Comparison of ENCODE assay signal across 10 mouse cellular contexts in the genomic region with DNA sequence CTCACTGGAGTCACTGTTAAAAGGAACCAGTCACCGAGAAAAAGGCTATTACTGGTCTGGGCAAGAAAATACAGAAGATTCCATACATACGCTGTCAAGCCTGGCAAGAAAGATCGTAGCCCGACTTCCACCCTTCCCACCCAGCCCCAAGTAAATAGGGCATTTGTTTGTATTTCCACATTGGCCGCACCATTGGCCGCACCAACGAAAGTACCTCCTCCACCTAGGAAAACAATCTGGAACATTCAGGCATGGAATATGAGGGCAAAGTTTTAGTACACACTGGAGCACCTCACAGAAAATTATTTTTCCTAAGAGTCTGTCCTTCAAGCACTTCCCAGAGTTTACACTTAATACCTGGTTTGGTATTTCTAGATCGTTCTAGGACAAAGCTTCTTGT. TPM values are rescaled to one million over a fixed set of nuclear protein-coding genes. Genes with fewer than 3 reads are reported as not detected.
DNase-seq lines count a peak whose midpoint lies in the region; ATAC-seq and TF ChIP-seq lines count a peak whose summit lies in the region.
"Had no signal": no experiment of that assay in that cellular context is flagged by ENCODE, and none has a peak within 500 bp of the region (broad histone marks: within the 10 kb centered on the region; RNA-seq: fewer than 3 reads in every experiment).

No protein-coding gene starts in this region.

- H3K4me1 ChIP-seq in liver, adult 2 months (ENCODE audit: control insufficient read depth, insufficient read depth, low read length), result peaks cover 24% of the 10 kb centered on the region
- H3K4me1 ChIP-seq in forebrain, postnatal 0 days (ENCODE audit: insufficient read depth), result peaks cover 4% of the 10 kb centered on the region; the same call in 1 of the 2 replicates
- 0 out of 2 replicates have a peak, but pooled peaks cover 5% of the 10 kb centered on the region for H3K4me1 ChIP-seq in limb, embryonic 15.5 days
- H3K4me1 ChIP-seq in neural tube, embryonic 15.5 days, result peaks cover 10% of the 10 kb centered on the region; the same call in 1 of the 2 replicates

- H3K27ac ChIP-seq in liver, adult 2 months (replicated peaks; ENCODE audit: insufficient read depth, low read depth, low read length), result peak overlapping the region; percentile 93
- no peak overlapping the region for H3K27ac ChIP-seq in forebrain, postnatal 0 days (ENCODE audit: low read depth, low read length)
- 0 out of 2 replicates have a peak overlapping the region, but pooled peaks have one; percentile 8 for H3K27ac ChIP-seq in limb, embryonic 15.5 days
- no peak overlapping the region for H3K27ac ChIP-seq in neural tube, embryonic 15.5 days (replicated peaks)

- H3K4me3 ChIP-seq in liver, adult 2 months (ENCODE audit: insufficient read depth, low read depth, low read length), result peak overlapping the region; percentile 96
- H3K4me3 ChIP-seq in forebrain, postnatal 0 days (ENCODE audit: low read depth, low read length), result peak overlapping the region; percentile 62; the same call in 1 of the 2 replicates
- peak overlapping the region; percentile 75 for H3K4me3 ChIP-seq in limb, embryonic 15.5 days
- H3K4me3 ChIP-seq in neural tube, embryonic 15.5 days (replicated peaks), result peak overlapping the region; percentile 88

- intact Hi-C loops in left cerebral cortex, postnatal 4 days (cut with DNase I), result no loop called here

- ATAC-seq in forebrain, postnatal 0 days, result no peak
- no peak for ATAC-seq in limb, embryonic 15.5 days (ENCODE audit: insufficient number of reproducible peaks, low FRiP score, low TSS enrichment, low read depth)
- ATAC-seq in neural tube, embryonic 15.5 days (ENCODE audit: low FRiP score), result no peak

- no peak for TF ChIP-seq CTCF in liver, adult 2 months (IDR thresholded peaks at IDR 0.05; ENCODE audit: low read depth, low read length)
- no peak for TF ChIP-seq CTCF in forebrain, postnatal 0 days (IDR thresholded peaks at IDR 0.05; ENCODE audit: low read depth)

- WGBS in liver, adult 2 months, result 13% methylated on average over 8 of the region's 8 CpGs
- 37% methylated on average over 8 of the region's 8 CpGs for WGBS in forebrain, postnatal 0 days
- WGBS in limb, embryonic 15.5 days, result 41% methylated on average over 8 of the region's 8 CpGs
- 49% methylated on average over 8 of the region's 8 CpGs for WGBS in neural tube, embryonic 15.5 days

- no peaks in the 10 kb centered on the region for H3K9me3 ChIP-seq in forebrain, postnatal 0 days (ENCODE audit: low read length)
- H3K9me3 ChIP-seq in limb, embryonic 15.5 days, result no peaks in the 10 kb centered on the region
- no peaks in the 10 kb centered on the region for H3K9me3 ChIP-seq in neural tube, embryonic 15.5 days (replicated peaks)

- peak; percentile 96 for DNase-seq in liver, adult 2 months (ENCODE audit: extremely low read depth, low read depth, low spot score)
- no peak for DNase-seq in liver
- no peak for DNase-seq in forebrain, postnatal 0 days
- DNase-seq in left cerebral cortex, postnatal 4 days, result no peak
- no peak for DNase-seq in urinary bladder, postnatal 10 days (ENCODE audit: low spot score)
- DNase-seq: kidney, adult 8-10 months; thymus, postnatal 14 days had no signal

- H3K36me3 ChIP-seq in liver, adult 2 months (ENCODE audit: control insufficient read depth, insufficient read depth, low read length), result no peaks in the 10 kb centered on the region
- no peaks in the 10 kb centered on the region for H3K36me3 ChIP-seq in forebrain, postnatal 0 days (ENCODE audit: insufficient read depth)
- H3K36me3 ChIP-seq in limb, embryonic 15.5 days, result no peaks in the 10 kb centered on the region
- H3K36me3 ChIP-seq in neural tube, embryonic 15.5 days, result no peaks in the 10 kb centered on the region

- no peaks in the 10 kb centered on the region for H3K27me3 ChIP-seq in liver, adult 2 months (ENCODE audit: control insufficient read depth, insufficient read depth, low read length)
- H3K27me3 ChIP-seq in forebrain, postnatal 0 days (ENCODE audit: insufficient read depth, low read length), result peaks cover 14% of the 10 kb centered on the region
- peaks cover 13% of the 10 kb centered on the region for H3K27me3 ChIP-seq in limb, embryonic 15.5 days
- peaks cover 12% of the 10 kb centered on the region; the same call in 1 of the 2 replicates for H3K27me3 ChIP-seq in neural tube, embryonic 15.5 days (replicated peaks)
- H3K27me3 ChIP-seq: Patski had no signal

- H3K4me2 ChIP-seq in forebrain, postnatal 0 days (ENCODE audit: low read depth), result no peak overlapping the region
- H3K4me2 ChIP-seq in limb, embryonic 15.5 days, result peak overlapping the region; percentile 86
- peak overlapping the region; percentile 96 for H3K4me2 ChIP-seq in neural tube, embryonic 15.5 days

- H3K9ac ChIP-seq in liver, adult 2 months (ENCODE audit: low read depth, low read length), result no peak overlapping the region
- H3K9ac ChIP-seq in forebrain, postnatal 0 days, result no peak overlapping the region
- H3K9ac ChIP-seq in limb, embryonic 15.5 days, result no peak overlapping the region
- no peak overlapping the region for H3K9ac ChIP-seq in neural tube, embryonic 15.5 days (replicated peaks)

- H3K79me2 ChIP-seq in liver, adult 2 months (ENCODE audit: control insufficient read depth, insufficient read depth, low read length), result peaks cover 26% of the 10 kb centered on the region; the same call in 1 of the 2 replicates

- no peak for TF ChIP-seq POLR2A in liver, adult 2 months (IDR thresholded peaks at IDR 0.05; ENCODE audit: extremely low read depth, insufficient read depth, low read length)

RNA-seq across cellular contexts. Expression of a gene that starts 1.1 kb away (rescaled TPM):
- total RNA-seq in liver, adult 2 months (2014; rRNA removed), result 8.9 and 10.1 TPM in 2 replicates
- 20.0 and 30.6 TPM in 2 replicates for polyA plus RNA-seq in liver, adult 2 months (2012; rRNA removed)
- 2.8 and 3.2 TPM in 2 replicates for total RNA-seq in forebrain, postnatal 0 days (2014; rRNA removed)
- polyA plus RNA-seq in forebrain, postnatal 0 days (2015; fragmentation: Nextera tagmentation; extraction: Ambion mirVana), result 4.6 and 5.1 TPM in 2 replicates
- polyA plus RNA-seq in limb, embryonic 15.5 days (2015; fragmentation: Nextera tagmentation; extraction: Ambion mirVana), result 17.5 and 18.5 TPM in 2 replicates
- 14.5 and 18.8 TPM in 2 replicates for polyA plus RNA-seq in neural tube, embryonic 15.5 days (2015; fragmentation: Nextera tagmentation; extraction: Ambion mirVana)
- 1 to 10 TPM; 2.3 to 3.4 TPM for total RNA-seq in left cerebral cortex, postnatal 4 days (2021)

Comparison
In these comparisons a context has a peak if more than half of its experiments do, and no peak if none do; other contexts are left out.
1. H3K27ac ChIP-seq: peak in liver, adult 2 months (single experiment) and limb, embryonic 15.5 days (single experiment); none in forebrain, postnatal 0 days (single experiment) and neural tube, embryonic 15.5 days (single experiment).
2. Peak in every context shown above with its lines, with median percentiles within 50 percentile points of each other: H3K4me3 ChIP-seq.